Mouse (Mus musculus): Measurements from ENCODE around the gene Wnk2. TPM values are rescaled to one million over a fixed set of nuclear protein-coding genes. Genes with fewer than 3 reads are reported as not detected.

Gene Wnk2
- total RNA-seq (2021), result 1 to 10 TPM; 2.3 TPM
- long read RNA-seq, experiment 1, result 0 reads
- long read RNA-seq, experiment 2, partial matches to known transcripts, result 0 of 1 reads
- long read RNA-seq, experiment 2, other reads (novel, unspliced or antisense), result 1 of 1 reads

DNA sequence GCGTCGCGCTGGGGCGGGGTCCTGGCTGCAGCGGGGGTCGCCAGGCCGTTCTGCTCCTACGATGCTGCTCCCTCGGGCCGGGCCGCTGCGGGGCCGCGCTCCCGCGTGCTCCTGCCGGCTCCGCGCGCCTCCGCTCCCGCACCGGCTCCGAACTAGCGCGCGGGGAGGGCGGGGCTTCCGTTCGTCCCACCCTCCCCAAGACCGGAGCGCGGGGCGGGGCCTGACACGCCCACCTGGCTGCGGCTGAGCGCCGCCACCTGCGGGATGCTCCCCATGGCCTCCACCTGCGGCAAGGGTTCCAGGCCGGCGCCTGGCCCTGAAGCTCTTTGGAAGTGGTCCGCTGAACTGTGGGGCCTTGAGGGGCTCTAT, at the start of gene Wnk2:
Gene Wnk2, minus strand, starts transcription at position 157 of the 369 bp plus-strand sequence.
- peak; percentile 65 to 73 for DNase-seq (ENCODE audit: low spot score in 2 of 2)

DNA sequence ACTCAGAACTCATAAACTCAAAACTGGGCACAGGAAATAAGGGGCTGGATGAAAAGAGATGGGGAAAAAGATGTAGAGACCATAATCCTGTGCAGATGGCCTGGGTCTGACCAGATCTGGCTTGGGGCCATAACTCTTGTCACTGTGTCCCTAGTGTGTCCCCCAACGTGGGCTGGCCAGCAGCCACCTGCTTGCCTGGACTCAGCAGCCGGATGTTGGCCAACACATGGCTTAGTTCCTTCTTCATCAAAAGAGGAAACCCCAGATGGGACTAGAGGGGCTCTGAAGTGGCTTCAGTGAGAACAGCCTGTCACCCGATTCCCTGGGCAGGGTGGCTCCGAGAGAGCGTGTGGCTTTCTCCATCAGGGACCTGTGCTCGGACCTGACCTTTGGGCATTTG, 49.0 kb upstream of the Wnk2 start:
- DNase-seq (ENCODE audit: low spot score in 2 of 2), result no peak

- no peak for DNase-seq (ENCODE audit: low spot score in 2 of 2)
Measured at GRCm38 (mm10) chr13:49196211-49196610, 48.4 kb upstream of the Wnk2 start.

- no peak for DNase-seq (ENCODE audit: low spot score in 2 of 2)
Measured at GRCm38 (mm10) chr13:49195651-49196050, 47.8 kb upstream of the Wnk2 start.

- no peak for DNase-seq (ENCODE audit: low spot score in 2 of 2)
Measured at GRCm38 (mm10) chr13:49194811-49195210, 47.0 kb upstream of the Wnk2 start.

DNA sequence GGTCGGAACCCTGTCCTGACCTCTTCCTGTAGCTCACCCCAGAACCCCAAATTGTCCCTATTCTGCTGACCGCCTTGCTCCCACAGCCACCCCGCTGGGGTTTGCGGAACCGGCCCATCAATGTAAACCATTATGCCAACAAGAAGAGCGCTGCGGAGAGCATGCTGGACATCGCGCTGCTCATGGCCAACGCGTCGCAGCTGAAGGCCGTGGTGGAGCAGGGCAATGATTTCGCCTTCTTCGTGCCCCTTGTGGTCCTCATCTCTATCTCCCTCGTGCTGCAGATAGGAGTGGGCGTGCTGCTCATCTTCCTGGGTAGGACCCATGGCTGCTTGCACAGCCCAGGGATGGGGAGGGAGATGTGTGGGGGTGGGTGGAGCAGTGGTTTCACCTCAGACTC, 45.8 kb upstream of the Wnk2 start:
- no peak for DNase-seq (ENCODE audit: low spot score in 2 of 2)

DNA sequence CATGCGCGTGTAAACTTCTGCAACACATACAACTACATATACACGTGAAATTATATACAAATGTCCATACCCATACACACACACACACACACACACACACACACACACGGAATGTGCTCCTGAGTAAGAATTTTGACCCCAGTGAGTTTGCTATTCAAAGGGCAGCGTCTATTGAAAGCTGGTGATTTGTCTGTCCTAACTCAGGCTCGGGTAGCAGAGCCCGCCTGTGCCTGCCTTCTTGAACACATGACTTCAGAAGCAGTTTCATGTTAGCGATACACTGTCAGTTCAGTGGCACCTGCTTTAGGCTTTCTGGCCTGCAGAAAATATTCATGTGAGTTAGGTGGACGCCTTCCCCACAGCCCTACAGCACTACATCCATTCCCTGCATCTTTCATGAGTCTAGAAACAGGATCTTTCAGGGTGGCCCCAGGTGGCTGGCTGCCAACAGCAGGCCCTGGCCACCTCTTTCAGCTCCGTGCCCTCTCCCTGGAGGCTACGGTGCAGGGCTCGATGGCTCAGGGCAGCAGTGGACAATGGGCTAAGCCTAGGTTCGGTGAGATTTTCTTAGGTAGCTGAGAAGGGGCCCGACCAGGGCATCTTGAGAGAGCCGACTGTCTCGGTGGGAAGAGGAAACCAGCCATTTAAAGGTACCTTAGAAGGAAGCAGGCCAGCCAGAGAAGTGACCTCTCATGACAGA, 44.5 kb upstream of the Wnk2 start:
- DNase-seq (ENCODE audit: low spot score in 2 of 2), result no peak

DNA sequence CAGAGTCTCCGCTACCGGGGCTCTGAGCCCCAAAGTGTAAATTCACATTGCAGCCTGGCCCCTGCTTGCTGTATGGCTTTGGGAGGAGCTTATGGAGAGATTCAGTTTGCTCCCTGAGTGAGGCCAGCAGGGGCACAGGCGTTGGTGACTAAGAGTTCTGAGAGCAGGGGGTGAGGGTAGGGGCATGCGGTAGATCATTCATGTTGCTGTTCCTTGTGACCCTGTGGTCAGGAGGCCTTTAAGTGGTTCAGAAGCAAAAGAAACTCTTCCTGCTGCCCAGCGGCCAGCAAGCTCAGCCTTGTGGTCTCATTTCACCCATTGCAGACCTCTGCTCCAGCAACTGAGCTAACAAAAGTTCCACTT, 43.8 kb upstream of the Wnk2 start:
- DNase-seq (ENCODE audit: low spot score in 2 of 2), result no peak

- no peak for DNase-seq (ENCODE audit: low spot score in 2 of 2)
Measured at GRCm38 (mm10) chr13:49190876-49191672, 43.3 kb upstream of the Wnk2 start.

DNA sequence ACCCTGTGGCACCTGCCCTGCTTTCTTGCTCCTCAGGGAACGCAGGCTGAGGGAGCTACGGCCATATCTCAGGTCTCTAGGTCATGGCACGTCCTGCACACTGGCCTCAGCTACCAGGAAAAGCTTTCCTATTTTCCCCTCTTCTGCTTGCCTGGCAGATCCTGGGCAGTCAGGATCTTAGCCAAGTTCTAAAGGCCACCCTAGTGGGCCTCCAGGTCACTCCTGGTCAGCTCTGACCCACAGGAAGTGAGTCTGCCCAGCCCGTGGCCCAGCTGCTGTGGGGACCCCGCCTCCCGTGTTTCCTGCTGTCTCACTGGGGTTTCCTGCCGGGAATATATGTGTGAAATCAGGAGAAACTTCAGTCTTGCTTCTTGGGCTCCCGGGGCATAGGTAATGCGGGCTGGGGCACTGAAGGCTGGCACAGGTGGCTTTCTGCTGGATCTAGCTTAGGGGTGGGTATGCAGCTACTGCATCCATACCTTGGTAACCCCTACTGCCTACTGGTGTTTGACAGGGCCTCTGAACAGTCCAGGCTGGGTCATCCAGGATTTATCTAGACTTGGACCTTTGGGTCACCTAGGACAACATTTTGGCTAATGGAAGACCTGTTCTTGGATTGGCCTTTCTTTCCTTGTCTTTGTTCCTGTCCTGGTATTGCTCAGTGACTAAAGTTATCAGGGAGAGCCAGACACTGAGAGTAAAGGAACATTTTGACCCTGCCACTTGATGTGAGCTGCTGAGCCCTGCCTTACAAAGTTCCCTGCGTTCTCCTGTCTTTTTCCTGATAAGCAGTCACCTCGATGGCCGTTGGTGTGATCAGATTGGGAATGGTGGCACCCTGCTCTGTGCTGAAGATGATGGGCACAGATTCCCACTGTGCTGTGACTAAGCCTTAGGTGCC, 42.4 kb upstream of the Wnk2 start:
- peak in 1 of 2 experiments; percentile 50 for DNase-seq (ENCODE audit: low spot score in 2 of 2)

GRCm38 (mm10) chr13:49188966-49189360, 41.1 kb upstream of the Wnk2 start:
- no peak for DNase-seq (ENCODE audit: low spot score in 2 of 2)

GRCm38 (mm10) chr13:49188219-49188965, 40.6 kb upstream of the Wnk2 start:
- no peak for DNase-seq (ENCODE audit: low spot score in 2 of 2)

GRCm38 (mm10) chr13:49187288-49188218, 39.7 kb upstream of the Wnk2 start, which contains the start of gene Ninj1:
TSS of gene Ninj1 (plus strand) at chr13:49187485.
- peak; percentile 80 to 84 for DNase-seq (ENCODE audit: low spot score in 2 of 2)

GRCm38 (mm10) chr13:49186798-49187287, 39.0 kb upstream of the Wnk2 start:
- DNase-seq (ENCODE audit: low spot score in 2 of 2), result no peak

GRCm38 (mm10) chr13:49183646-49184045, 35.8 kb upstream of the Wnk2 start:
- DNase-seq (ENCODE audit: low spot score in 2 of 2), result no peak

DNA sequence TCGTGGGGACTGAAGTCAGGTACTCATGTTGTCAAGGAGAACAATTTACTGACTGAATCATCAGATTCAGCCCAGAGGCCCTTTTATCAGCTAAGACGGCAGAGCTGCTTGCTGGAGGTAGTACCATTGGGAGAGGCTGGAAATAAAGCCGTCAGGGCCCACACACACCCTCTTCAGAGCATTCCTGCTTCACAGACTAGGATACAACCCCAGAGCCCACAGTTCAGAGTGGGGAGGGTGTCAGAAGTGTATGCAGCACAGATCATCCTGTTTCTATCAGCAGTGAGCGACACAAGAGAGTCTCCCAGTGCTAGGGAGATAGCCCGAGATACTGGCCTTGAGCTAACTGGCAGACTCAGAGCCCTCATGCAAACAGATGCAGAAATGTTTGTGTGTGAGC, 35.3 kb upstream of the Wnk2 start:
- no peak for DNase-seq (ENCODE audit: low spot score in 2 of 2)

- no peak for DNase-seq (ENCODE audit: low spot score in 2 of 2)
Measured at GRCm38 (mm10) chr13:49181411-49181984, 33.7 kb upstream of the Wnk2 start.

- DNase-seq (ENCODE audit: low spot score in 2 of 2), result no peak
Measured at GRCm38 (mm10) chr13:49180691-49181090, 32.9 kb upstream of the Wnk2 start.

- DNase-seq (ENCODE audit: low spot score in 2 of 2), result no peak
Measured at GRCm38 (mm10) chr13:49180274-49180673, 32.5 kb upstream of the Wnk2 start.
